Mouse (Mus musculus): ENCODE results near the gene Supt7l. TPM values are rescaled to one million over a fixed set of nuclear protein-coding genes. Genes with fewer than 3 reads are reported as not detected.

Supt7l gene
- polyA plus RNA-seq, 1 experiment from 2014 or later, result 22.0 TPM

- no peaks in the 10 kb centered on the region for H3K27me3 ChIP-seq (replicated peaks; ENCODE audit: control insufficient read depth, insufficient read depth, low read length)
- no peak overlapping the region for H3K27ac ChIP-seq (ENCODE audit: low read depth, low read length)
- no peaks in the 10 kb centered on the region for H3K4me1 ChIP-seq (ENCODE audit: control insufficient read depth, insufficient read depth, low read depth, low read length)
- no peaks in the 10 kb centered on the region; the same call in none of the 2 replicates for H3K36me3 ChIP-seq (ENCODE audit: control insufficient read depth, insufficient read depth, low read length)
- ATAC-seq, result peak; percentile 54
- H3K4me2 ChIP-seq (ENCODE audit: low read length), result no peak overlapping the region
- no peaks in the 10 kb centered on the region for H3K9me3 ChIP-seq (ENCODE audit: control insufficient read depth, low read length)
- H3K4me3 ChIP-seq (ENCODE audit: low read length), result no peak overlapping the region
- WGBS, result 8% methylated on average over 6 of the region's 6 CpGs
- no peak overlapping the region; the same call in 1 of the 2 replicates for H3K9ac ChIP-seq (ENCODE audit: low read depth, low read length)
Observed at GRCm38 (mm10) chr5:31563496-31563895, 35.9 kb upstream of the Supt7l start.

- Histone ChIP-seq H3K4me2 (ENCODE audit: low read length) (no peak overlapping the region), H3K27me3 (replicated peaks; ENCODE audit: control insufficient read depth, insufficient read depth, low read length) (no peaks in the 10 kb centered on the region), H3K9me3 (ENCODE audit: control insufficient read depth, low read length) (no peaks in the 10 kb centered on the region), H3K4me1 (ENCODE audit: control insufficient read depth, insufficient read depth, low read depth, low read length) (no peaks in the 10 kb centered on the region), H3K9ac (ENCODE audit: low read depth, low read length) (no peak overlapping the region), H3K27ac (ENCODE audit: low read depth, low read length) (no peak overlapping the region), H3K4me3 (ENCODE audit: low read length) (no peak overlapping the region), H3K36me3 (ENCODE audit: control insufficient read depth, insufficient read depth, low read length) (no peaks in the 10 kb centered on the region; the same call in none of the 2 replicates)
- no peak for ATAC-seq
- 91% methylated on average over 7 of the region's 7 CpGs for WGBS
Observed at GRCm38 (mm10) chr5:31562036-31562666, 34.5 kb upstream of the Supt7l start.

GRCm38 (mm10) chr5:31560352-31560751 is 32.7 kb upstream of the Supt7l start:
- Histone ChIP-seq H3K27ac (ENCODE audit: low read depth, low read length) (no peak overlapping the region), H3K36me3 (ENCODE audit: control insufficient read depth, insufficient read depth, low read length) (peaks cover 3% of the 10 kb centered on the region), H3K4me2 (ENCODE audit: low read length) (no peak overlapping the region), H3K27me3 (replicated peaks; ENCODE audit: control insufficient read depth, insufficient read depth, low read length) (no peaks in the 10 kb centered on the region), H3K4me1 (ENCODE audit: control insufficient read depth, insufficient read depth, low read depth, low read length) (no peaks in the 10 kb centered on the region), H3K9me3 (ENCODE audit: control insufficient read depth, low read length) (no peaks in the 10 kb centered on the region), H3K9ac (ENCODE audit: low read depth, low read length) (no peak overlapping the region), H3K4me3 (ENCODE audit: low read length) (no peak overlapping the region)
- ATAC-seq, result no peak
- 98% methylated on average over 2 of the region's 2 CpGs for WGBS

GRCm38 (mm10) chr5:31559401-31559800 is 31.8 kb upstream of the Supt7l start:
- Histone ChIP-seq H3K27ac (ENCODE audit: low read depth, low read length) (no peak overlapping the region), H3K4me2 (ENCODE audit: low read length) (no peak overlapping the region), H3K9ac (ENCODE audit: low read depth, low read length) (no peak overlapping the region), H3K4me1 (ENCODE audit: control insufficient read depth, insufficient read depth, low read depth, low read length) (no peaks in the 10 kb centered on the region), H3K27me3 (replicated peaks; ENCODE audit: control insufficient read depth, insufficient read depth, low read length) (no peaks in the 10 kb centered on the region), H3K9me3 (ENCODE audit: control insufficient read depth, low read length) (no peaks in the 10 kb centered on the region), H3K36me3 (ENCODE audit: control insufficient read depth, insufficient read depth, low read length) (peaks cover 11% of the 10 kb centered on the region), H3K4me3 (ENCODE audit: low read length) (no peak overlapping the region)
- WGBS, result 36% methylated on average over 1 of the region's 1 CpGs
- no peak for ATAC-seq

- H3K27me3 ChIP-seq (replicated peaks; ENCODE audit: control insufficient read depth, insufficient read depth, low read length), result no peaks in the 10 kb centered on the region
- no peak for ATAC-seq
- H3K4me1 ChIP-seq (ENCODE audit: control insufficient read depth, insufficient read depth, low read depth, low read length), result no peaks in the 10 kb centered on the region
- H3K9ac ChIP-seq (ENCODE audit: low read depth, low read length), result no peak overlapping the region
- no peak overlapping the region for H3K4me3 ChIP-seq (ENCODE audit: low read length)
- no peak overlapping the region for H3K27ac ChIP-seq (ENCODE audit: low read depth, low read length)
- no peaks in the 10 kb centered on the region for H3K9me3 ChIP-seq (ENCODE audit: control insufficient read depth, low read length)
- peaks cover 23% of the 10 kb centered on the region for H3K36me3 ChIP-seq (ENCODE audit: control insufficient read depth, insufficient read depth, low read length)
- no peak overlapping the region for H3K4me2 ChIP-seq (ENCODE audit: low read length)
- WGBS, result 92% methylated on average over 2 of the region's 2 CpGs
Observed at GRCm38 (mm10) chr5:31535228-31535627, 7.6 kb upstream of the Supt7l start.

- Histone ChIP-seq H3K27ac (ENCODE audit: low read depth, low read length) (no peak overlapping the region), H3K9me3 (ENCODE audit: control insufficient read depth, low read length) (no peaks in the 10 kb centered on the region), H3K4me1 (ENCODE audit: control insufficient read depth, insufficient read depth, low read depth, low read length) (peaks cover 27% of the 10 kb centered on the region), H3K36me3 (ENCODE audit: control insufficient read depth, insufficient read depth, low read length) (peaks cover 15% of the 10 kb centered on the region), H3K4me2 (ENCODE audit: low read length) (no peak overlapping the region), H3K9ac (ENCODE audit: low read depth, low read length) (no peak overlapping the region), H3K4me3 (ENCODE audit: low read length) (no peak overlapping the region), H3K27me3 (replicated peaks; ENCODE audit: control insufficient read depth, insufficient read depth, low read length) (no peaks in the 10 kb centered on the region)
- no peak for ATAC-seq
- WGBS, result 62% methylated on average over 2 of the region's 2 CpGs
Observed at GRCm38 (mm10) chr5:31528560-31528959, 953 bp upstream of the Supt7l start.

GRCm38 (mm10) chr5:31527117-31527680 is 408 bp downstream of the Supt7l start:
- Histone ChIP-seq H3K36me3 (ENCODE audit: control insufficient read depth, insufficient read depth, low read length) (peaks cover 18% of the 10 kb centered on the region), H3K9me3 (ENCODE audit: control insufficient read depth, low read length) (no peaks in the 10 kb centered on the region), H3K27ac (ENCODE audit: low read depth, low read length) (peak overlapping the region; percentile 90), H3K4me2 (ENCODE audit: low read length) (peak overlapping the region; percentile 88), H3K27me3 (replicated peaks; ENCODE audit: control insufficient read depth, insufficient read depth, low read length) (no peaks in the 10 kb centered on the region), H3K4me3 (ENCODE audit: low read length) (peak overlapping the region; percentile 88), H3K9ac (ENCODE audit: low read depth, low read length) (peak overlapping the region; percentile 86), H3K4me1 (ENCODE audit: control insufficient read depth, insufficient read depth, low read depth, low read length) (peaks cover 27% of the 10 kb centered on the region)
- peak; percentile 53 for ATAC-seq
- WGBS, result 4% methylated on average over 37 of the region's 40 CpGs

GRCm38 (mm10) chr5:31526354-31527116 is 1.1 kb downstream of the Supt7l start, which contains the start of gene Slc4a1ap:
TSS of gene Slc4a1ap (plus strand) at chr5:31526995.
- Histone ChIP-seq H3K27ac (ENCODE audit: low read depth, low read length) (peak within 1 kb of the TSS; percentile 90), H3K9me3 (ENCODE audit: control insufficient read depth, low read length) (no peaks in the 10 kb centered on the region), H3K9ac (ENCODE audit: low read depth, low read length) (peak within 1 kb of the TSS; percentile 86), H3K36me3 (ENCODE audit: control insufficient read depth, insufficient read depth, low read length) (peaks cover 12% of the 10 kb centered on the region; the same call in 1 of the 2 replicates), H3K4me2 (ENCODE audit: low read length) (peak within 1 kb of the TSS; percentile 88), H3K4me3 (ENCODE audit: low read length) (peak within 1 kb of the TSS; percentile 88), H3K27me3 (replicated peaks; ENCODE audit: control insufficient read depth, insufficient read depth, low read length) (no peaks in the 10 kb centered on the region), H3K4me1 (ENCODE audit: control insufficient read depth, insufficient read depth, low read depth, low read length) (peaks cover 27% of the 10 kb centered on the region)
- 1% methylated on average over 28 of the region's 28 CpGs for WGBS
- peak; percentile 96 for ATAC-seq

- Histone ChIP-seq H3K4me3 (ENCODE audit: low read length) (no peak overlapping the region), H3K4me1 (ENCODE audit: control insufficient read depth, insufficient read depth, low read depth, low read length) (peaks cover 4% of the 10 kb centered on the region), H3K9ac (ENCODE audit: low read depth, low read length) (no peak overlapping the region), H3K4me2 (ENCODE audit: low read length) (no peak overlapping the region), H3K27ac (ENCODE audit: low read depth, low read length) (no peak overlapping the region), H3K9me3 (ENCODE audit: control insufficient read depth, low read length) (no peaks in the 10 kb centered on the region), H3K27me3 (replicated peaks; ENCODE audit: control insufficient read depth, insufficient read depth, low read length) (no peaks in the 10 kb centered on the region), H3K36me3 (ENCODE audit: control insufficient read depth, insufficient read depth, low read length) (peaks cover 40% of the 10 kb centered on the region)
- no peak for ATAC-seq
- WGBS, result 93% methylated on average over 6 of the region's 6 CpGs
Observed at GRCm38 (mm10) chr5:31520556-31520955, 7.1 kb downstream of the Supt7l start.

Data from hindbrain, embryonic 16.5 days (tissue).